Mouse (Mus musculus): ENCODE measurements around the gene Pnp2. TPM values are rescaled to one million over a fixed set of nuclear protein-coding genes. Genes with fewer than 3 reads are reported as not detected.
"Not testable (repeated sequence)": the region's sequence is repeated elsewhere in the genome, so short reads cannot be mapped to it uniquely, and the experiment has no call there.

Pnp2 gene
- 0.50 and 0.59 TPM in 2 replicates for polyA plus RNA-seq (2016; fragmentation: Nextera tagmentation; extraction: Ambion mirVana)

DNA sequence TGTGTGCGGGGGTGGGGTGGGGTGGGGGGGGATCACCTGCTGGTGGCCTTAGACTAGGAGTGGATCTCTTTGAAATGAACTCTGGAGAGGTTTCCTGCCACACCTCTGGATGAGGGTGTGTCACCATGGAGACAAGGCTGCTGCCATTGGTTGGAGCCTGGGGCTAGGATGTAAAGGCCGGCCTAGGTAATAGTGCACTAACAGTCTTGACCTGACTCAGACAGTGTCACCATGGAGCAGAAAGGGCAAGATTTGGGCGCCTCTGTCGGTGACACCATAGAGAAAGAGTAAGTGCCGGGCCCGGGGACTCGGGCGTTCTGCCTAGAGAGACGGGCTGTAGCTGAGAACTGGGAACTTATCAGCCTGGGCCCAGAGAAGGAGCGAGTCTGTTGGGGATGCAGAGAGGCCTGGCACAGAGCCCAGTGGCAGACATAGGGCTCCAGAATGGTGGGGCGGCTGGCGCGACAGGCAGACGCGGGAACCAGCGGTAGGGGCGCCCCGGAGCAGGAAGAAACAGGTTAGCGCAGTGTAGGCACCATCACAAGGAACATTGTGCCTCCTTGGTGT is at the start of gene Pnp2:
Gene Pnp2 (plus strand): TSS at position 51 of the 567 bp plus-strand sequence.
- H3K9me3 ChIP-seq (replicated peaks); H3K27ac ChIP-seq; H3K27me3 ChIP-seq; H3K36me3 ChIP-seq; H3K9ac ChIP-seq; H3K4me1 ChIP-seq: not testable (repeated sequence)
- Histone ChIP-seq H3K4me2 (replicated peaks) (peak within 1 kb of the TSS; percentile 19), H3K4me3 (0 out of 2 replicates have a peak within 1 kb of the TSS, but pooled peaks have one; percentile 7)
- WGBS, result 7% methylated on average over 19 of the region's 19 CpGs
- peak; percentile 90 for ATAC-seq (ENCODE audit: low FRiP score)

DNA sequence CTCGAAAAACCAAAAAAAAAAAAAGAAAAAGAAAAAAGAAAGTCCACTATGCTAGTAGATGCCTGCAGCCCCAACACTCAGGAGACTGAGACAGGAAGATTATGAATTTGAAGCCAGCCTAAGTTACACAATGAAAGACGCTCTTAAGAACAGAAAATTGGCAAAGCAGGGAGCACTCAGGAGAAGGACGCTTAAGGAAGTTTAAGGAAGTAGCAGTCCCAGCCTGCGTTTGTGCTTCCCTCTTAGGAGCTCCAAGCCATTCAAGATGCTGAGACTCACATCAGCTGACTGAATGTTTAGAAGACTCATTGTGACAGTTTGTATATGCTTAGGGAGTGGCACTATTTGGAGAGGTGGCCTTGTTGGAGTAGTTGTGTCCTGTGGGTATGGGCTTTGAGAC is 47.7 kb upstream of the Pnp2 start:
- ATAC-seq (ENCODE audit: low FRiP score), result no peak
- Histone ChIP-seq H3K36me3 (peaks cover 11% of the 10 kb centered on the region), H3K27me3 (no peaks in the 10 kb centered on the region), H3K4me1 (peaks cover 6% of the 10 kb centered on the region; the same call in 1 of the 2 replicates), H3K27ac (no peak overlapping the region), H3K4me3 (no peak overlapping the region), H3K9me3 (replicated peaks) (no peaks in the 10 kb centered on the region), H3K9ac (no peak overlapping the region), H3K4me2 (replicated peaks) (no peak overlapping the region)
- WGBS, result 85% methylated on average over 4 of the region's 4 CpGs

DNA sequence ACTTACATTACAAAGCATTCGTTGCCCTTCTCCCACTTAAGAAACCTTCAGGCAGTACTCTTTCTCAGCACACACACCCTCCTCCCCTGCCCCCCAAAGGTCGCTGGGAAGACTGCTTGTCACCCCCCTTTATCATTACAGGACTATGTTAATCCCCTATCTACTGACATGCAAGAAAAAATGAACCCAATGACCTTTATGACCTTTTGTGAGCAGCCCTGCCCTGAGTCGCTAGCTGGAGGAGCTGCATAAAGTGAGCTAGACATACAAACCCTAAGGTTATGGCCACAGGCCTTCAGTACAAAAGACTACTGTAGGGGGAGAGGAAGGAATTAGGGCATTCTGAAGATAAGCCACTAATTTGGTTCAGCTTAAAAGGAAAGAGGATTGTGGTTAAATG is 44.4 kb upstream of the Pnp2 start:
- no peaks in the 10 kb centered on the region for H3K9me3 ChIP-seq (replicated peaks)
- 63% methylated on average over 3 of the region's 3 CpGs for WGBS
- no peak for ATAC-seq (ENCODE audit: low FRiP score)
- H3K4me2 ChIP-seq (replicated peaks), result no peak overlapping the region
- peaks cover 40% of the 10 kb centered on the region for H3K36me3 ChIP-seq
- H3K27me3 ChIP-seq, result no peaks in the 10 kb centered on the region
- no peak overlapping the region for H3K9ac ChIP-seq
- H3K27ac ChIP-seq, result no peak overlapping the region
- H3K4me1 ChIP-seq, result no peaks in the 10 kb centered on the region
- no peak overlapping the region for H3K4me3 ChIP-seq

DNA sequence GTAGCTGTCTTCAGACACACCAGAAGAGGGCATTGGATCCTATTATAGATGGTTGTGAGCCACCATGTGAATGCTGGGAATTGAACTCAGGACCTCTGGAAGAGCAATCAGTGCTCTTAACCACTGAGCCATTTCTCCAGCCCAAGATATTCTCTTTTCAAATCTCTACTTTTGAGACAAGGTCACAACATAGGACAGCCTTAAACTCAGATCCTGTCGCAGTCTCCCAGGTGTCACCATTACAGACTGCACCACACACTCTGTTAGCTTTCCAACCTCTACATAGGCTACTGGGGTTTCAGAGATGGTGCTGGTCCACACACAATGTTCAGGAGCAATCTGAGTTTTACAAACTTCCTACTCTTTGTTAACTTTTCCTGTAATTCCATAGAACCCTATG is 32.4 kb upstream of the Pnp2 start:
- H3K4me2 ChIP-seq (replicated peaks), result peak overlapping the region; percentile 74
- not testable (repeated sequence) for H3K9ac ChIP-seq; H3K27ac ChIP-seq; H3K27me3 ChIP-seq; H3K9me3 ChIP-seq (replicated peaks); ATAC-seq (ENCODE audit: low FRiP score)
- WGBS, result 87% methylated on average over 1 of the region's 1 CpGs
- peaks cover 21% of the 10 kb centered on the region for H3K4me1 ChIP-seq
- peak overlapping the region; percentile 72 for H3K4me3 ChIP-seq
- H3K36me3 ChIP-seq, result peaks cover 27% of the 10 kb centered on the region

DNA sequence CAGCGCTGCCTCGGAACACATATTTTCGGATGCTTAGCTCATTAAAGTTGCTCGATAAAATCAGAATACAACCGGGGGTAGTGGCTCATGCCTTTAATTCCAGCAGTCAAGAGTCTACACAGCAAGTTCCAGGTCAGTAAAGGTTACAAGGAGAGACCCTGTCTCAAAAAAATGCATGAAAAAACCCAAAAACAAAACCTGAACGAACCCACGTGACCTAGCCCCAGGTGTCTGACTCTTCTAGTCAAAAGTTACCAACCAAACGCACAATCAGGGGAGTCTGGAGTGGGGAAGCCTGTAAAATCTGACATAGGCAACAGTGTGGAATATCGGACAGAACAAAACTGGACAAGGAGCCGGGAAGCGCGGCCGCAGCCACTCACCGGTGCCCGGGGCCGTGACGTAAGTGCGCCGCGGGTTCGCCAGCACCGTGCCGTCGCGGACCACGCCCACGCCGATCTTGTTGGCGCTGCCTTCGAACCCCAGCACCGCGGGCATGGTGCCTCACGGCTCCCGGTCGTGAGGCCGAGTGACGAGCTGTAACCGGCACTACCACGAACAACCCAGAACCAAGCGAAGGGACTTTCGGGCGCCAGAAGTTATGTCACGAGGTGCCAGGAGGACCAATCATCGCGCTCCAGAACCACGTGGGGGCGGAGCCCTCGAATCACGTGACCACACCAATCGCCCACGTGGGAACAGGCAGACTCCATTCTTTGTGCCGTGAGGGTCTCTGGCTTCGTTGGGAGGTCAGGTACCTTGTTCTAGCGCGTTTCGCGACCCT is 31.3 kb upstream of the Pnp2 start, which contains the start of the genes Osgep and Apex1:
Gene Osgep (minus strand): TSS at position 613 of the 784 bp plus-strand sequence.
Gene Apex1 (plus strand): TSS at position 688 of the 784 bp plus-strand sequence.
- Histone ChIP-seq H3K27me3 (no peaks in the 10 kb centered on the region), H3K4me2 (replicated peaks) (peak within 1 kb of the TSS; percentile 74), H3K9me3 (replicated peaks) (no peaks in the 10 kb centered on the region), H3K4me1 (peaks cover 25% of the 10 kb centered on the region), H3K4me3 (peak within 1 kb of the TSS; percentile 72), H3K36me3 (peaks cover 31% of the 10 kb centered on the region), H3K9ac (peak within 1 kb of the TSS; percentile 78), H3K27ac (peak within 1 kb of the TSS; percentile 90)
- WGBS, result under 1% methylated on average over 57 of the region's 57 CpGs
- ATAC-seq (ENCODE audit: low FRiP score), result peak; percentile 95

DNA sequence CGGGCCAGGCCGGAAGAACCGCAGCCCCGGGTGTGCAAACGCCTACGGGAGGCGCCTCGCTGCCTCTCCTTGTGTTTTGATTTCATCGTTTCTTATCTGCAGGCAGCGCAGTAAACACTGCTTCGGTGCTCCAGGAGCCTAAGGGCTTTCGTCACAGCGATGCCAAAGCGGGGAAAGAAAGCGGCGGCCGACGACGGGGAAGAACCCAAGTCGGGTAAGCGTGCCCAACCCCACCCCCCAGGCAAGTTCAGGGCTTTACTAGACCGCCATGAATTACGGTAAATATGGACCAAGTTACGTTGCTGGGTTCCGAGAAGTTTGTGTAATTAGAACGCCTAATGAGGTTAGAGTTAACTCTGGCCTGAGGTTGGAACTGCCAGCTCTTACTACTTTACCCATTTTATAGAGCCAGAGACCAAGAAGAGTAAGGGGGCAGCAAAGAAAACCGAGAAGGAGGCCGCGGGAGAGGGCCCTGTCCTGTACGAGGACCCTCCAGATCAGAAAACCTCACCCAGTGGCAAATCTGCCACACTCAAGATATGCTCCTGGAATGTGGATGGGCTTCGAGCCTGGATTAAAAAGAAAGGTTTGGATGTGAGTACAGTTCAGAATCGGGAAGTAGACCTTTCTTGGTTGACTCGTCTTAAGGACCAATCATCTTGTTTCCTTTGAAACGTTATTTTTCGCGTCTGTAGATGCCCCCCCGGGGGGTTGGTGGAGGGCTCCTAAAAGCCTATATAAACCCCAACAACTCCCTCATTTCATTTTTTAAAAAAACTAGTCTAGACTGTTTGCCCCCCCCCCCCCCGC is 30.5 kb upstream of the Pnp2 start:
- Histone ChIP-seq H3K4me3 (peak overlapping the region; percentile 72), H3K4me2 (replicated peaks) (peak overlapping the region; percentile 74), H3K4me1 (peaks cover 32% of the 10 kb centered on the region), H3K36me3 (peaks cover 31% of the 10 kb centered on the region), H3K9ac (peak overlapping the region; percentile 78), H3K9me3 (replicated peaks) (no peaks in the 10 kb centered on the region), H3K27ac (peak overlapping the region; percentile 90), H3K27me3 (no peaks in the 10 kb centered on the region)
- WGBS, result 2% methylated on average over 38 of the region's 38 CpGs
- ATAC-seq (ENCODE audit: low FRiP score), result peak; percentile 47

DNA sequence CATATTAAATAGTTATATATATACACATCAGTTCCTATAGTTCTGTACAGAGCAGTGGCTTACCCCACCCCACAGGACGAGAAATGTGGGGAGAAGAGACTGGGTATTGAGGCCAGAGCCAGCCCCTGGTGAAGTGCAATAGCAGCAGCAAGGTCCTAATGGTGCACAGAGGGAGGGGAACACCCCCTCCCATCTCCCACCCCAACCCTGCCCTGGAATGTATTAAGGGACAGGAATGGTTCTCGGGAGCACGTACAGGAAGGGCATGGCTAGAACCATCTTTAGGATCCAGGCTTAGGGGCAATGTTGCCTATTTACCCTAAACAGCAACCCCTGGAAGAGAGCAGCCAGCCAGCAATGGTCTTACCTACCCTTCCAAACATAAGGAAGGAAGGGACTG is 28.4 kb upstream of the Pnp2 start:
- Histone ChIP-seq H3K36me3 (peaks cover 31% of the 10 kb centered on the region), H3K9ac (no peak overlapping the region), H3K4me2 (replicated peaks) (no peak overlapping the region), H3K27me3 (no peaks in the 10 kb centered on the region), H3K27ac (no peak overlapping the region), H3K4me1 (peaks cover 37% of the 10 kb centered on the region), H3K9me3 (replicated peaks) (no peaks in the 10 kb centered on the region), H3K4me3 (no peak overlapping the region)
- ATAC-seq (ENCODE audit: low FRiP score), result no peak
- WGBS, result 82% methylated on average over 3 of the region's 3 CpGs

DNA sequence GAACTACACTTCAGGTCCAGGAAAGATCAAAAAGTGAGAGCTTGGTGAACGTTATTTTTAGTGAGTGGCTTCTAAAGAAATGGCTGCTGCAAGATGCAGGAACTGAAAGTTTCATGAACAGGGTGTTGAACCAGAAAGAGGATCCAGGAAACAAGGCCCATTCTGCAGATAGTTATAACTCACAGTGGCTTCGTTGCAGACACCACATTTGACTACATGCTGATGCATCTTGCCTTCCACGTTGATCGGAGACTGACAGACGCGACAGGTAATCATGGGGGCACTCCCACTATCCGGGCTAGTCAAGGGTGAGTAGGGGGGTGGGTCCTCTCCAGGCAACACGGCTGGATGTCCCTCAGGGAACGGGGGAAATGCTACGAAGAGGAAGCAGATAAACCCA is 25.8 kb upstream of the Pnp2 start:
- ATAC-seq (ENCODE audit: low FRiP score), result no peak
- 20% methylated on average over 10 of the region's 10 CpGs for WGBS
- Histone ChIP-seq H3K27ac (peak overlapping the region; percentile 84), H3K36me3 (peaks cover 31% of the 10 kb centered on the region), H3K4me2 (replicated peaks) (peak overlapping the region; percentile 85), H3K9me3 (replicated peaks) (no peaks in the 10 kb centered on the region), H3K27me3 (no peaks in the 10 kb centered on the region), H3K4me3 (peak overlapping the region; percentile 97), H3K4me1 (peaks cover 31% of the 10 kb centered on the region), H3K9ac (peak overlapping the region; percentile 96)

DNA sequence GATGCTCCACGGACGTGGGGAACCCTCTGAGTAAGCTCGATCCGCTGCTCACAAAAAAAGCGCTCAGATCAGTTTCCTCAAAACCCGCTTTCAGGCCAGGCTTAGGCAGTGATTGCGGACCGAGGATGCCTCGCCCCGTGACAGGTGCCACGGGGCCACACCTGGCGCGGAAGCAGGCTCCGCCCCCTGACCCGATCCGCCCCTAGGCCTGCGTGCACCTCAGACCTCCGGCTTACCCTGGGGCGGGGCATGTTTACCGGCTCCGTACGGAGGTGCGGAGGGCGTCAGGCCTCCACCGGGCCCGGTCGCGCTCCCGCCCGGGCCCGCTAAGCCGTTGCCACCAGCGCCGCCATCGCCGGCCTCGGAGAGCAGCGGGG is 25.4 kb upstream of the Pnp2 start:
- ATAC-seq (ENCODE audit: low FRiP score), result peak; percentile 59
- Histone ChIP-seq H3K27ac (peak overlapping the region; percentile 84), H3K36me3 (peaks cover 31% of the 10 kb centered on the region), H3K4me1 (peaks cover 31% of the 10 kb centered on the region), H3K27me3 (no peaks in the 10 kb centered on the region), H3K4me3 (peak overlapping the region; percentile 97), H3K4me2 (replicated peaks) (peak overlapping the region; percentile 85), H3K9ac (peak overlapping the region; percentile 96), H3K9me3 (replicated peaks) (no peaks in the 10 kb centered on the region)
- WGBS, result under 1% methylated on average over 35 of the region's 38 CpGs

DNA sequence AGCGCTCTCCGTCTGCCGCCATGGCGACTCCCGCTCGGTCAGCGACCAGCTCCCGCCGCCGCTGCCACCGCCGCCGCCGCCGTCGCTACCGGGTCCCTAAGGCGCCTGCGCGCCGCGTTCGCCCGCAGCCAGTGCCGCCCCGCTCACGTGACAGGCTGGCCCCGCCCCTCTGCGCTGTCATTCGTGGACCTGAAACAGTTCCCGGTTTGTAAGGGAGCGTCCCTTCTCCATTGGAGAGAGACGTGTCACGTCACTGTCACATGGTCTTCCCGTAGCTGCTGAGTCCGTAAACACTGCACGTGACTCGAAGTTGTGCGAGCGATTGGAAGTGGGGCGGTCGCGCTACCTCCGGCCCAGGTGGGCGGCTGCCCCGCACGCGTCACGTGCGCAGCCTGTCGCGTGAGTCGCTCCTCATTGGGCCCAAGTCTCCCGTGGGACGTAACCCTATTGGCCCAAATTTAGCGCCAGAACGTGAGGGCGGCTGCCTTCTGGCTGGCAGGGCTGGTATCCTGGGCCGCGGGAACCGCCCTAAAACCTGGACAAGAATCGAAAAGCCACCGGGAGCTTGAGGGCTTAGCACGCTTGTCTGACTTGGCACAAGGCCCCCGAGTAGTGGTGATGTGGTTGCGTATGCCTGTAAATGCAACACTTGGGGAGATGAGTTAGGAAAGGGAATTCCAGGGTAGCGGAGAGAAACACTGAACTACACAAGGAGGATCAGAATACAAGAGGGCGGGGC is 24.9 kb upstream of the Pnp2 start, which contains the start of the genes Pip4p1 and Pnp:
Gene Pip4p1 (minus strand): TSS at position 103 of the 739 bp plus-strand sequence.
Gene Pnp (plus strand): TSS at position 329 of the 739 bp plus-strand sequence.
- Histone ChIP-seq H3K4me2 (replicated peaks) (peak within 1 kb of the TSS; percentile 85), H3K27ac (peak within 1 kb of the TSS; percentile 88), H3K4me3 (peak within 1 kb of the TSS; percentile 97), H3K4me1 (peaks cover 26% of the 10 kb centered on the region), H3K27me3 (no peaks in the 10 kb centered on the region), H3K9ac (peak within 1 kb of the TSS; percentile 96), H3K36me3 (peaks cover 31% of the 10 kb centered on the region), H3K9me3 (replicated peaks) (no peaks in the 10 kb centered on the region)
- WGBS, result under 1% methylated on average over 68 of the region's 68 CpGs
- ATAC-seq (ENCODE audit: low FRiP score), result peak; percentile 99

DNA sequence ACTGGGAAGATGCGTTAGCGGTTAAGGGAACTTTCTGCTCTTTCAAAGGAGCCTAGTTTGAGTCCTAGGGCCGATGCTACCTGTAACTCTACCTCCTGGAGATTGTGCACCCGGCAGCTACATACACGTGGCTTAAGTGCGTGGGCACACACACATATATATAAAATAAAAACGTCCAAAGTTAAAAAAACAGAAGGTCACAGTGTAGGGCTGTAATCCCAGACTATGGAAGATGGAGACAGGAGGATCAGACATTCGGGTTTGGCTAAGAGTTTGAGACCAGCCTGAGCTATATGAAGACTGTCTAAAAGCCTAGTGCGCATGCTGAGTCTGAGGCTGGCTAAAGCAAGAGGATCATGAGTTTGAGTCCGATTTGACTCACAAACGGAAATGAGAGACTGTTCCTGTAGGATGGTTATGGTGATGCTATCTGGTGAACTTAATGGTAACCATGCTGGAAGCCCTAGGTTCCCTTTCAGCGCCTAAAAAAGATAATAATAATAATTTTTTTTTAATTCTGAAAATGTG is 24.2 kb upstream of the Pnp2 start:
- Histone ChIP-seq H3K36me3 (peaks cover 26% of the 10 kb centered on the region), H3K27ac (peak overlapping the region; percentile 88), H3K4me3 (peak overlapping the region; percentile 97), H3K4me1 (peaks cover 20% of the 10 kb centered on the region), H3K27me3 (no peaks in the 10 kb centered on the region), H3K9me3 (replicated peaks) (no peaks in the 10 kb centered on the region), H3K4me2 (replicated peaks) (peak overlapping the region; percentile 63), H3K9ac (peak overlapping the region; percentile 64)
- no peak for ATAC-seq (ENCODE audit: low FRiP score)
- 14% methylated on average over 12 of the region's 12 CpGs for WGBS

Data from hindbrain, embryonic 12.5 days (tissue).